Mouse (Mus musculus) myocyte (in vitro differentiated cells): Measurements from ENCODE around the gene Klhl30. TPM values are rescaled to one million over a fixed set of nuclear protein-coding genes. Genes with fewer than 3 reads are reported as not detected.

Source experiments
- H3K27me3 ChIP-seq: one replicate; pipeline ENCODE4 v1.6.1; 2011; ENCODE audit not compliant: control insufficient read depth, insufficient read depth, insufficient read length
- H3K36me3 ChIP-seq: one replicate; pipeline ENCODE4 v1.6.1; 2011; ENCODE audit not compliant: control insufficient read depth, insufficient read depth
- H3K4me2 ChIP-seq: one replicate; pipeline ENCODE4 v1.6.1; 2011; ENCODE audit warnings: low read depth, control low read depth
- H3K4me3 ChIP-seq: one replicate; pipeline ENCODE4 v1.5.1; 2011; ENCODE audit warnings: mild to moderate bottlenecking, control low read depth, moderate library complexity
- H3K79me2 ChIP-seq: one replicate; pipeline ENCODE4 v1.6.1; 2011; ENCODE audit not compliant: control insufficient read depth, insufficient read depth
- H3ac ChIP-seq: one replicate; pipeline ENCODE4 v1.6.1; 2011; ENCODE audit not compliant: control insufficient read depth, insufficient read length
- CEBPB ChIP-seq: IDR thresholded peaks from 2 replicates; pipeline ENCODE4 v1.6.1; 2011; ENCODE audit warnings: mild to moderate bottlenecking, moderate library complexity; ENCODE audit not compliant: poor library complexity, insufficient read depth, severe bottlenecking
- E2F4 ChIP-seq: IDR thresholded peaks from one replicate; pipeline ENCODE4 v1.6.1; 2011; ENCODE audit warnings: mild to moderate bottlenecking, control low read depth, moderate library complexity; ENCODE audit not compliant: insufficient read depth
- MAX ChIP-seq: IDR thresholded peaks from one replicate; pipeline ENCODE4 v1.6.1; 2011; ENCODE audit warnings: low read depth, mild to moderate bottlenecking, control low read depth
- MYOD1 ChIP-seq, 3 experiments: IDR thresholded peaks; one replicate each; pipeline ENCODE4 v1.6.1; 2011; ENCODE audit warnings: control low read depth in 2 of 3, low read depth in 2 of 3, mild to moderate bottlenecking in 2 of 3, moderate library complexity in 1 of 3; ENCODE audit not compliant: insufficient read length in 2 of 3, control insufficient read depth in 1 of 3
- MYOG ChIP-seq, 3 experiments: IDR thresholded peaks; one replicate each; pipeline ENCODE4 v1.6.1; 2011; ENCODE audit warnings: control low read depth in 2 of 3, low read depth in 2 of 3, mild to moderate bottlenecking in 2 of 3; ENCODE audit not compliant: insufficient read length in 2 of 3, control insufficient read depth in 1 of 3, insufficient read depth in 1 of 3
- POLR2A ChIP-seq: IDR thresholded peaks from one replicate; pipeline ENCODE4 v1.6.1; 2011; ENCODE audit warnings: low read depth, mild to moderate bottlenecking, control low read depth, moderate library complexity; ENCODE audit not compliant: insufficient read length
- POLR2AphosphoS2 ChIP-seq: IDR thresholded peaks from one replicate; pipeline ENCODE4 v1.6.1; 2011; ENCODE audit warnings: low read depth, control low read depth; ENCODE audit not compliant: insufficient read length
- REST ChIP-seq: IDR thresholded peaks from one replicate; pipeline ENCODE4 v1.6.1; 2011; ENCODE audit warnings: mild to moderate bottlenecking, control low read depth, moderate library complexity; ENCODE audit not compliant: insufficient read depth, insufficient read length
- SRF ChIP-seq: IDR thresholded peaks from one replicate; pipeline ENCODE4 v1.6.1; 2011; ENCODE audit warnings: low read depth; ENCODE audit not compliant: control insufficient read depth, insufficient read length
- TCF12 ChIP-seq: IDR thresholded peaks from one replicate; pipeline ENCODE4 v1.6.1; 2011; ENCODE audit warnings: mild to moderate bottlenecking, control low read depth; ENCODE audit not compliant: poor library complexity, insufficient read depth, severe bottlenecking
- TCF3 ChIP-seq: IDR thresholded peaks from one replicate; pipeline ENCODE4 v1.6.1; 2011; ENCODE audit warnings: low read depth, control low read depth; ENCODE audit not compliant: insufficient read length
- USF1 ChIP-seq: IDR thresholded peaks from one replicate; pipeline ENCODE4 v1.6.1; 2011; ENCODE audit warnings: low read depth, mild to moderate bottlenecking, control low read depth, moderate library complexity
- polyA plus RNA-seq: library from polyadenylated mRNA; unstranded; fragments of >200 nt; fragmentation: generic; extraction: Trizol; gene quantifications from one replicate; pipeline ENCODE4 v1.2.1, GENCODE M21; 2012; ENCODE audit warnings: missing spikeins

Gene Klhl30
- polyA plus RNA-seq, 1 experiment: 106 TPM

- peaks cover 9% of the 10 kb centered on the region for H3K36me3 ChIP-seq
- peak within 1 kb of the TSS; percentile 24 for H3ac ChIP-seq
- H3K27me3 ChIP-seq: no peaks in the 10 kb centered on the region
- H3K79me2 ChIP-seq: no peaks in the 10 kb centered on the region
- peak within 1 kb of the TSS; percentile 69 for H3K4me2 ChIP-seq
- TF ChIP-seq MAX (no peak), MYOG (IDR thresholded peaks at IDR 0.05; ENCODE audit: control insufficient read depth in 1 of 3, insufficient read depth in 1 of 3, insufficient read length in 2 of 3, low read depth in 2 of 3) (no peak), E2F4 (peak; percentile 88), USF1 (no peak), POLR2A (peak; percentile 63), MYOD1 (IDR thresholded peaks at IDR 0.05; ENCODE audit: control insufficient read depth in 1 of 3, insufficient read length in 2 of 3, low read depth in 2 of 3) (peak in 1 of 3 experiments; percentile 24), REST (no peak), CEBPB (no peak), TCF12 (no peak), TCF3 (no peak), SRF (no peak), POLR2AphosphoS2 (peak; percentile 80)
- H3K4me3 ChIP-seq: peak within 1 kb of the TSS; percentile 28
Measured at GRCm38 (mm10) chr1:91366215-91367108, 15.6 kb downstream of the Klhl30 start, which contains the start of gene Erfe. Gene Erfe (plus strand): TSS chr1:91366430.

GRCm38 (mm10) chr1:91367295-91367694 lies 16.5 kb downstream of the Klhl30 start:
- no peak for TF ChIP-seq USF1
- TF ChIP-seq SRF: no peak
- no peak for TF ChIP-seq MYOD1 (IDR thresholded peaks at IDR 0.05; ENCODE audit: control insufficient read depth in 1 of 3, insufficient read length in 2 of 3, low read depth in 2 of 3)
- TF ChIP-seq TCF3: no peak
- TF ChIP-seq MYOG (IDR thresholded peaks at IDR 0.05; ENCODE audit: control insufficient read depth in 1 of 3, insufficient read depth in 1 of 3, insufficient read length in 2 of 3, low read depth in 2 of 3): no peak
- no peak for TF ChIP-seq POLR2AphosphoS2
- TF ChIP-seq MAX: no peak
- TF ChIP-seq TCF12: no peak
- no peak for TF ChIP-seq POLR2A
- no peak for TF ChIP-seq REST
- no peak for TF ChIP-seq CEBPB
- no peak for TF ChIP-seq E2F4
- Histone ChIP-seq H3K4me2 (peak overlapping the region; percentile 69), H3K79me2 (no peaks in the 10 kb centered on the region)

GRCm38 (mm10) chr1:91369408-91369807 lies 18.6 kb downstream of the Klhl30 start:
- Histone ChIP-seq H3K4me2 (no peak overlapping the region), H3ac (no peak overlapping the region), H3K79me2 (no peaks in the 10 kb centered on the region), H3K27me3 (no peaks in the 10 kb centered on the region), H3K4me3 (no peak overlapping the region), H3K36me3 (peaks cover 8% of the 10 kb centered on the region)
- TF ChIP-seq TCF3 (no peak), E2F4 (no peak), MYOD1 (IDR thresholded peaks at IDR 0.05; ENCODE audit: control insufficient read depth in 1 of 3, insufficient read length in 2 of 3, low read depth in 2 of 3) (peak in 1 of 3 experiments; percentile 68), MYOG (IDR thresholded peaks at IDR 0.05; ENCODE audit: control insufficient read depth in 1 of 3, insufficient read depth in 1 of 3, insufficient read length in 2 of 3, low read depth in 2 of 3) (peak in 1 of 3 experiments; percentile 52)

More at GRCm38 (mm10) chr1:91367295-91367694, 16.5 kb downstream of the Klhl30 start:
- Histone ChIP-seq H3K27me3 (no peaks in the 10 kb centered on the region), H3K4me3 (peak overlapping the region; percentile 28), H3K36me3 (peaks cover 8% of the 10 kb centered on the region), H3ac (no peak overlapping the region)

- H3K4me3 ChIP-seq: no peak overlapping the region
- peaks cover 12% of the 10 kb centered on the region for H3K36me3 ChIP-seq
- no peak overlapping the region for H3K4me2 ChIP-seq
- H3K79me2 ChIP-seq: no peaks in the 10 kb centered on the region
- H3K27me3 ChIP-seq: no peaks in the 10 kb centered on the region
- H3ac ChIP-seq: no peak overlapping the region
- TF ChIP-seq POLR2A: peak; percentile 29
- no peak for TF ChIP-seq MAX
Measured at GRCm38 (mm10) chr1:91370055-91370454, 19.2 kb downstream of the Klhl30 start.

DNA sequence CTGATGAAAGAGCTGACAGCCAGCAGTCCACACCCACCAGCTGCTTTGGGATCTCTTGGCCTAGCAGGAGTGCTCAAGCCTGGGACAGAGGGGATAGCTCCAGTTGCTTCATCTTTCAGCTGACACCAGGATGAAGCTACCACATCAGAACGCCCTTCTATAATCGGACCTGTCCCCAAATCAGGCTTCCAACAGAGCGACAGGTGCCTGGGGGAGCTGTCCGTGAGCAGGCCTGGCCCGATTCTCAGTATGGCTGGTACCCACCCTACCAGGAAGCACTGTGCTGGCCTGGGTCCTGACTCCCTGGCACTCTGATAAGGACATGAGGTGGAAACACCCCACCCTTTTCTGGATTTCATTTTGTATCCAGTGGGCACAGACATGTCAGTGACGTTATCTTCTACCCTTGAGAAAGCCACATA lies 22.6 kb downstream of the Klhl30 start:
- no peak overlapping the region for H3K4me2 ChIP-seq
- TF ChIP-seq POLR2A (no peak), CEBPB (no peak), SRF (no peak), MYOD1 (IDR thresholded peaks at IDR 0.05; ENCODE audit: control insufficient read depth in 1 of 3, insufficient read length in 2 of 3, low read depth in 2 of 3) (peak; percentile 25 to 90 (median 83)), TCF12 (peak; percentile 63), MAX (no peak), MYOG (IDR thresholded peaks at IDR 0.05; ENCODE audit: control insufficient read depth in 1 of 3, insufficient read depth in 1 of 3, insufficient read length in 2 of 3, low read depth in 2 of 3) (peak; percentile 53 to 93 (median 80)), REST (no peak), TCF3 (no peak), USF1 (no peak), POLR2AphosphoS2 (peak; percentile 55)
- no peak overlapping the region for H3ac ChIP-seq
- peaks cover 45% of the 10 kb centered on the region for H3K36me3 ChIP-seq
- no peaks in the 10 kb centered on the region for H3K79me2 ChIP-seq
- no peak overlapping the region for H3K4me3 ChIP-seq
- H3K27me3 ChIP-seq: no peaks in the 10 kb centered on the region
